Mouse (Mus musculus): ENCODE data around the gene Sftpa1.

Sftpa1 gene

DNA sequence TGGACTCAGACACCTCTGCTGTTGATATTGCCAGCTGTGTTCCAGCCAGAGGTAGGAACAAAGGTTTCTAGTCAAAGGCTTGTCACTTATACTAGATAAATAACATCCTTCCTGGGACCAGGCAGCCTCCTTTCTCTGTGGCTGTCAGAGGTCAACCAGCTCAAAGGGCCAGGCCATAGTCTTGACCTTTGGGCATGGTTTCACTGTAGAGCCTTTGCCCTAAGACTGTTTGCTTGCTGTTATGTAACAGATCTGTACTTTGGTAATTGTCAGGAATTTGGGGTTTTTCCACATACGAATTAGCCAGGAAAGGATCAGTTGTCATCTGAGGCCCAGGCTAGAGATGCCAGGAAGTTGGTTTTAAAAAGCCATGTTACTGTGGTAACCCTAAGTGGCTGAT is 29.2 kb downstream of the Sftpa1 start:
- no peak for DNase-seq (ENCODE audit: low spot score)

DNA sequence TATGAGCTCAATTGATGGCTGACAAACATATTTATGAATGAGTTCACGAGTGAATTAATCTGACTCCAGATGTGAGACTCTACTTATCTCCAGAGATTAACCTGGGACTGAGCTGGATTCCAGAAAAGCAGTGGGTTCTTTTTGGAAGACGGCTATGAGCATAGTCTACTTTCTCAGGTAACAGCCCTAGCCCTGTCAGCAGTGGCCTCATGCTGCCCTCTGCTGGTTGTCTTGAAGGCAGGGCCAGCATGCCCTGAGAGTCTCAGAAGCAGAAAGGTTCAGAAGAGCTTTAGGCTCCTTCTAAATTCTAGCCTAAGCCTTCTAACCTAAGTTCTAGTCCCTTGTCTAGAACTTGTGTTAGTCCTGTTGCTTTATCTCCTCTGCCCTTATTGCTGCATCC is 31.1 kb downstream of the Sftpa1 start:
- peak; percentile 8 for DNase-seq (ENCODE audit: low spot score)

DNA sequence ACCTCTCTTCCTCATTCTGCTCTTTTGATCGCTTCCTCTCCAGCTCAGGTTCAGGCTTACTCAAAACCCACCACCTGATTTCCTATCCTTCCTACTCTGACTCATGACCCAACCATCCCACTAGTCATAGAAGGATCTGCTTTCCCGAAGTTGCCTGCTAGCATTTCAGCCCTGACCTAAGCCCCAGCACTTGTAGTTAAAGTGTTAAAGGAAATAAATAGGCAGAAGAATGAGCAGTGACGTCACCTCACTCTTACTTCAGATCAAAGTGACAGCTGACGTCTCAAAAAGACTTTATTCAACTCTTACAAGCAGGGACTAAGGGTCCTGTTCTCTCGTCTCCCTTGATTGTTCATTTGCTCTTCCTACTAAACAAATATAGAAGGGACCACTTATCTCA is 35.7 kb downstream of the Sftpa1 start:
- DNase-seq (ENCODE audit: low spot score) = no peak

DNA sequence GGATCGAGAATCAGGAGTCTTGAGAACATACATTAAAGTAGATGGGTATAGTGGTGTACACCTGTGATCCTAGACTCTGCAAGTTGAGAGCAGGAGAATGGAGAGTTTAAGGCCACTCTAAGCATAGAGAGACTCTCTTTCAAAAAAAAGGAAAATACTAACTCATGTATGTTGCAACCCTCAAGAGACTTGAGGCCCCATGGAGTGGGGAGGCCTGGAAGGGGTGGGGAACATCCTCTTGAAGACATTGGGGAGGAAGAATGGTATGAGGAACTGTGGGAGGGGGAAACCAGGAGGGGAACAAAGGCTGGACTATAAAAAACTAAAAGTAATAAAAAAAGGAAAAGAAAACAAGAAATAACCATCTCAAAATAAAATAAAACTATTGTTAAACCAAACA is 37.0 kb downstream of the Sftpa1 start:
- no peak for DNase-seq (ENCODE audit: low spot score)

DNA sequence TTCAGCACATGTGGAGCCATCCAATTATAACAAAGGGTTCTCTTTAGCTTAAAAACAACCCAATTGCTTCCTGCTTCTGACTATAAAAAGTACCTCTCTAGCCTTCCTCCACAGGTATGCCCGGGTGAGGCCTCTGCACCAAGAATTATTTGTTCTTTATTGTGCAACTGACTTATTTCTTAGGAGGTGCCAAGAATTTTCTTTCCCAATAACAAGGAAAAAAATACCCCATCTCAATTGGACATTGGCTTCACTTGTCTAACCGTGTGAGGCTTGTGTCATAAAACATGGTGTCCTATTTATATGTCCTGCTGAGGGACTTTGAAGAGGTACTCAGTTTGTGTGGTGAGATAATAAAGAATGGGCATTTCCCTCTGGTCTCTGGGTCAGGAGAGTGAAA is 38.9 kb downstream of the Sftpa1 start:
- DNase-seq (ENCODE audit: low spot score) = no peak

DNA sequence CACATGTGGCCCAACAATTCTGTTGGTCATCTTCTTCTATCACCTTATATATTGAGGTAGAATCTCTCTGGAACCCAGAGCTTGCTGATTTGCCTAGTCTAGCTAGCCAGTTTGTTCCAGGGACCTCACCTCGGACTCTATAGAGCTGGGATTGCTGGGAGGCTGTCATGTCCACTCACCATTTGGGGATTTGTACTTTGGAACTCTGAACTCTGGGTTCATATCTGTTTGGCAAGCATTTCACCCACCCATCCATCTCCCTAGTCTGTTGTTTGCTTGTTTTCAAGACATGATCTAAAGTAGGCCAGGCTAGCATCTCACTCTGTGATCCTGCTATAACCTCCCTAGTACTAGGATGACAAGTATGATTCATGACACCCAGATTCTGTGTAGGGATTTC is 43.2 kb downstream of the Sftpa1 start:
- no peak for DNase-seq (ENCODE audit: low spot score)

DNA sequence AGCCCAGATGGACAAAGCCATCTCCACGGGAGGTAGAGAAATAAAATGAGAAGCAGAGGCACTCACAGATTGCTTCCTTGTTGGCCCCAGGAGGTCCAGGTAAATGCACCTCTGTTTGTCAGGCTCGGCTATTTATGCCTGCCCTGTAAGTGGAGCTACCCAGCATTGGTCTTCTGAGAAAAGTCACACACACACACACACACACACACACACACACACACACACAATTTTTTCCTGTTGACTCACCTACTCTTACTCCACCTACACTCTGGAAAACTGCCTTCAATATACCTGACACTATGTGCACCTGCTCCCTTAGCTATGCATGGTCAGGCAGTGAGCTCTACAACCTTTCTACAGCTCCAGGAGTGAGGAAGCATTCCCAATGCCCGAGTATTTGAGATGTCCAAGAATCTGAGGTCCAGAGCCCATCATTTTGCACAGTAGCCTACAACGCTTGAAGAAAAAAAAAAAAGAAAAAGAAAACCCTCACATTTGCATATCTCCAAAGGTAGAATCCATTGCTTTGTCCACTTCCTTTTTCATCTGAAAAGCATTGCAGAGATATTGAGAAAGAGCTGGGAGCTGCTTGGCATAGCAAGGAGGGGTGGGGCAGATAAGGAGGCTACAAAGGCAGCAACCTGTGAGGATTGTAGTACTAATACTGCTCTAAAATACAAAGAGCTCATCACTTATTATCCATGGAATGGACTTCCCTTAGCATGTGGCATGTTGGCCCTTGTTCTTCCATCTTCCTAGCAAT is 53.7 kb downstream of the Sftpa1 start, which contains the start of gene Sftpd:
Gene Sftpd (minus strand): TSS at position 91 of the 763 bp plus-strand sequence.
- no peak for DNase-seq (ENCODE audit: low spot score)

Measured in testis, postnatal 14 days (tissue).